Mouse (Mus musculus): ENCODE results near the gene Vps33b.

Vps33b gene

DNA sequence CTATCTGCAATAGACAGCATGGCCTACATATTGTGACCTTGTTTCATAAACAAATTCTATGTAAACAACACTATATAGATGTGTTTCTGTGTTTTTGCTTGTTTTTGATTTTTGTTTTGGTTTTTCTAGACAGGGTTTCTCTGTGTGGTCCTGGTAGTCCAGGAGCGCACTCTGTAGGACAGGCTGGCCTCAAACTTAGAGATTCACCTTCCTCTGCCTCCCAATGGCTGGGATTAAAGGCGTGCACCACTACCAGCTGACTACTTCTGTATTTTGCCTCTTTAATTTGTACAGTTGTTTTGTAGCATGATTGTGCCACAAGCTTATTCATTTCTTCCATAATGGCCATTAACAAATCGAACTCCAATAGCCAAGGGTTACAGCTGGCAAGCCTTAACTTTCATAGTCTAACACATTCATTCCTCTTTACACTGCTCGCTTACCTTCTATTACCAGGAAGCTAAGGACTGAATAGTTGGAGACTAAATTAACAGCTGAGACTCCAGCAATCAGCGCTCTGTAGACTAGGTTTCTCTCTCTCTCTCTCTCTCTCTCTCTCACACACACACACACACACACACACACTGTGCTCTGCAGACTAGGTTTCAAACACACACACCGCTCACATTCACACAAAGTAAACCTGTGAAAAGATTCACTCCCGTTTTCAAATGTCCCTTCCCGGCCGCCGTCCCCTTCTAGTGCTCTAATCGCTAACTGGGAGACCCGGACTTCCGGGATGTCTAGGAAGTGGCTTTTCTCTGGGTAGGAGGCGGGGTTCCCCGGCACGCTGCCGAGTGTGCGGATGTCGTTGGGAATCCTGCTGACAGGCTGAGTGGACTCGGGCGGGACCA, at the start of gene Vps33b:
Vps33b (plus strand) TSS at position 753 of the 854 bp plus-strand sequence.
- DNase-seq (ENCODE audit: inconsistent age in 2 of 2, low spot score in 1 of 2): peak; percentile 95 to 98

DNA sequence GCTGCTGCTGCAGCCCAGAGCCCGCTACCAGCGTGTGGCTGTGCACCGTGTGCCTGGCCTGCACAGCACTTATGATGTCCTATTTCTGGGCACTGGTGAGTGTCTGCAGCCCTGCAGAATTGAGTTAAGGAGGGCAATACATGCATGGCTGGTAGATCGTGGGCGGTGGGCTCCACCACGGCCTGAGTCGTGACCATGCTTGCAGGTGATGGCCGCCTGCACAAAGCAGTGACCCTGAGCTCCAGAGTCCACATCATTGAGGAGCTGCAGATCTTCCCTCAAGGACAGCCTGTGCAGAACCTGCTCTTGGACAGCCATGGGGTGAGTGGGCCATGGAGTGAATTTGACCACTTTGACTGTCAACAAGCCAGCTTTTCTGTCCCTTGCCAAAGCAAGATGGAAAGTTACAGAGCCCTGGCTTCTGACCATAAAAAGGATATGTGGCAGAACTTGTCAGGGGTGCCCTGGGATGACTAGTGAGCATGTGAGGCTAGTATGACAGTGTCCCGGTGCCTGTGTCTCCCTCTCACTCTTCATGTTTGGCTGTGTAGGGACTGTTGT, 49.1 kb upstream of the Vps33b start:
- peak; percentile 70 to 79 for DNase-seq (ENCODE audit: inconsistent age in 2 of 2, low spot score in 1 of 2)

DNA sequence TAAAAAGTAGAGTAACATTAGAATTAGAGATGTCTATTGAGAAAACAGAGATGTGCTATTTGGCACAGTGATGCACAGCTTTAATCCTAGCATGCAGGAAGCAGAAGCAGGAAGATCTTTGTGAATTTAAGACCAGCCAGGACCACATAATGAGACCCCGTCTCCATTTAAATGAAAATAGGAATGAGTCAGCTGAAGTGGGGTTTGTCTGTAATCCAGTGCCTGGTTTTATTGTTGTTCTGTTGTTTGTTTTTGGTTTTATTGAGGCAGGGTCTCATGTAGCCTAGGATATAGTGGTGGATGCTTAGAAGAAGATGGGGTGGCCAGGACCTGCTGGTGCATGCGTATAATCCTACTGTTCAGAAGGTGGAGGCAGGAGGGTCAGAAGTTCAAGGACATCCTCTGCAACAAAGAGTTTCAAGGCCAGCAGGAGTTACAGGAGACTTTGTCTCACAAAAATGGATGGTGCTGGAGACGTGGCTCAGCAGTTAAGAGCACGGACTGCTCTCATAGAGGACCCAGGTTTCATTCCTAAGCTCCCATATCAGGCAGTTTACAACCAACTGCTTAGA, 48.2 kb upstream of the Vps33b start:
- peak in 1 of 2 experiments; percentile 51 for DNase-seq (ENCODE audit: inconsistent age in 2 of 2, low spot score in 1 of 2)

DNA sequence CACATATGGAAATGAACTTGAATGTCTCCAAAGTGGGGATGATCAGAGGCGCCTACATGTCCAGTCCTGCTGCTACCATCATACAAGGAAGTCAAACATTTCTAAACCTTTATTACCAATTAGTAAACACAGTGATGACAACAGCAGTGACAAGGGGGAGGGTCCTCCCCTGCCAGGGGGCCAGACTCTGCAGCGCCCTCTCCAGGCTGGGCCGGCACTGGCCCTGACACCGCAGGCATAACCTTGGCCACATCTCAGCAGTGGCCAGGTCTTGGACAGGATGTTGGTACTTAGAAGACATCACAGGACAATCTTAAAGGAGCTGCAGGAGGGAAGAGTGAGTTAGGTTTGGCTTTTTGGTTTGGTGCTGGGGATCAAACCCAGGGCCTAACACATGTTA, 42.4 kb upstream of the Vps33b start:
- DNase-seq (ENCODE audit: inconsistent age in 2 of 2, low spot score in 1 of 2): peak in 1 of 2 experiments; percentile 46

DNA sequence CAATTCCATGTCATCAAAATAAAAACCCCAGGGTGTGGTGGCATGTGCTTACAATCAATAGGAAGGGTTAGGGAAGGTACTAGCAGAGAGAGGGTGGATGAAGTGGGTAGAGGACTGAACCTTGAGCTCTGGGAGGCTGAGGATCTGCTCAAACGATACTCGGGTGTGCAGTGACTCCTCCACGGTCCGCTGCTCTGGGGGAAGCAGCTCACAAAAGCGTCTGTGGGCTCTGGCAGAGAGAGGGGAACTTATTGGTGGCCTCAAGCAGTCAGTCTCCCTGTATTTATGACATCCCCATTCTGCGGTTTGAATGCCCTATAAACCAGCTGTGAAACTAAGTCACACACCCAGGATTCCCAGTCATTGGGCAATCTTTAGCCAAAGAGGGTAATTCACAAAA, 39.3 kb upstream of the Vps33b start:
- peak in 1 of 2 experiments; percentile 32 for DNase-seq (ENCODE audit: inconsistent age in 2 of 2, low spot score in 1 of 2)

DNA sequence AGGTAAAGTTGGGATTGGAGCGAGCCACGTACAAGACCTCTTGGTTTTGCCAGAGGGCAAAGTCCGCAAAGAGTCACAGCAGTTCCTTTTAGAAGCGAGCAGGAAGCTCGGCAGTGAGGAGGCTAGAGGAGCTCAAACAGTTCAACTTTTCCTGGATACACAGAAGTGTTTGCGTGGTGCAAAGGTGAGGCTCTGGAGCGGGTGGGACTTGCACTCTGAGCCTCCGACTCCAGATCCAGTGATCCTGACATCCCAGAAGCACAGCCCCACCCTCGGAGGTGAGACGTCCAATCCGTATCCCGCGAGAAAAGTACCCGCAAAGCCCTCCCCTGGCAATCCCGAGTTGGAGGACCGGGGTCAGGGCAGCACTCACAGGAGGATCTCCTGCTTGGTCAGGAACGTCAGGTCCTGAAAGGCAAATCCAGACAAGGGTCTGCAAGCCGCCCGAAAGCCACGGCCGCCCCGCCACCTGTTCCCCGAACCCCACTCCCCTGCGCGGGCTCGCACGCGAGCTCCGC, 37.4 kb upstream of the Vps33b start:
- no peak for DNase-seq (ENCODE audit: inconsistent age in 2 of 2, low spot score in 1 of 2)

DNA sequence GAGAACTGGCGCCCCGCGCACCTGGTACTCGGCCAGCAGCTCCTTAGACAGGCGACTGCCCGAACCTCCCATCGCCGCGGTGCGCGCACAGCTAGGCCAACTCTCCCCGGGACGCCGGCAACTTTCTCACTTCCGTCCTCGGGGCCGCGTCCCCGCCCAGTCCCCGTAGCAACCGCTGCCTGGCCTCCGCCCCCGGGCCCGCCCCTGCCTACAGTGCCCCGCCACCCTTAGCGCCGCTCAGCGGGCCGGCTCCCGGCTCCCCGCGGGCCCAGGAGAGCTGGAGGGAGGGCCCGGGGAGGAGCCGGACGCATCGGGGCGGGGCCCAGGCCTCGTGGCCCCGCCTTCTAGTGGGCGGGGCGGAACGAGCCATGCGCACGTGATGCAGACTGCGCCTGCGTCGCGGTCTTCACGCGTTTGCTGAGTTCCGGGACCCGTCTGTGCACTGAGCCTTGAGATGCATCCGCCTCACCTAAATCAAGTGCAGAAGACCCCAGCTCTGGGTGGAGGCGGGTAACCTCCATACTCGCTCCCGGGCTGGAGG, 36.9 kb upstream of the Vps33b start, which contains the start of the genes Cib1 and Gdpgp1:
Cib1 (minus strand) TSS at position 325 of the 541 bp plus-strand sequence.
Gdpgp1 (plus strand) TSS at position 377 of the 541 bp plus-strand sequence.
- DNase-seq (ENCODE audit: inconsistent age in 2 of 2, low spot score in 1 of 2): peak; percentile 99

DNA sequence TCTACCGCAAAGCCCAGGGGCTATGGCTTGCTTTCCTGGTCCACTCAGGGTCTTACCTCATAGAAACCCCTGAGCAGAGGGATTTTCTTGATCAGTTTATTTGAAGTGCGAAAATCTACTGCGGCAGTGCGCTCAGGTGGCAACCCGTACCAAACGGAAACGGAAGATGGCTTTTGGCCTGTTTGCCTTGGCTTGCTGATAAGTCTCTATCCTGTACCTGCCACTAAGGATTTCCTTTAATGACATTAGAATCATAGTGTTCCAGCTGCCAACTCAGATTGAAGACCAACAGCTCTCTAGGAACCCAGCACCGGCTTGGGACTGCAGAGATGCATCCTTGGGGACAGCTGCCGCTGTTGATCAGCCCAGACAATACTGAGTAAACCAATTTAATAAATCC, 35.6 kb upstream of the Vps33b start:
- no peak for DNase-seq (ENCODE audit: inconsistent age in 2 of 2, low spot score in 1 of 2)

DNA sequence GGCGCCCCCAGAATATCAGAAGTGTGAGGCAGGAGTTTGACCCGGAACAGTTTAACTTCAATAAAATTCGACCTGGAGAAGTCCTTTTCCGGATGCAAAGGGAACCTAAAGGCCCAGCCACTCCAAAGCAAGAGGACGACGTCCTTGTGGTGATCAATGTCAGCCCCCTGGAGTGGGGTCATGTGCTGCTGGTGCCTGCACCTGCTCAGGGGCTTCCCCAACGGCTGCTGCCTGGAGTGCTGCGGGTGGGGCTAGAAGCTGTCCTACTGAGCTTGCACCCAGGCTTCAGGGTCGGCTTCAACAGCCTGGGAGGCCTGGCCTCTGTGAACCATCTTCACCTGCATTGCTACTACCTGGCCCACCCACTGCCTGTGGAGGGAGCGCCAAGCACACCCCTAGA, 30.9 kb upstream of the Vps33b start:
- peak in 1 of 2 experiments; percentile 22 for DNase-seq (ENCODE audit: inconsistent age in 2 of 2, low spot score in 1 of 2)

DNA sequence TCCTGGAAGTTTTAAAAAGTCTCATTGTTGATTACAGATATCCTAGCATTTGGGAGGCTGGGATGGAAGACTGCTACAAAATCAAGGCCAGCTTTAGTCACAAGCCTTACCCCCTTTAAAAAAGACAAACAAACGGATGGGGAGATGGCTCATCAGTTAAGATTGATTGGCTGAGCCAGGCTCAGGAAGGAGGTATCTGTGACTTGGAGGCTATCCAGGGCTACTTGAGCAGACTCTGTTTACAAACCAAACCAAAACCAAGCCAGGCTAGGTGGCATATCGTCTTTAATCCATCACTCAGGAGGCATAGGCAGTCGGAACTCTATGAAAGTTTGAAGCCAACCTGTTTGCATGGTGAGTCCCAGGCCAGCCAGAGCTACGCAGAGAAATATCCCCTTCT, 27.8 kb upstream of the Vps33b start:
- peak in 1 of 2 experiments; percentile 62 for DNase-seq (ENCODE audit: inconsistent age in 2 of 2, low spot score in 1 of 2)

DNA sequence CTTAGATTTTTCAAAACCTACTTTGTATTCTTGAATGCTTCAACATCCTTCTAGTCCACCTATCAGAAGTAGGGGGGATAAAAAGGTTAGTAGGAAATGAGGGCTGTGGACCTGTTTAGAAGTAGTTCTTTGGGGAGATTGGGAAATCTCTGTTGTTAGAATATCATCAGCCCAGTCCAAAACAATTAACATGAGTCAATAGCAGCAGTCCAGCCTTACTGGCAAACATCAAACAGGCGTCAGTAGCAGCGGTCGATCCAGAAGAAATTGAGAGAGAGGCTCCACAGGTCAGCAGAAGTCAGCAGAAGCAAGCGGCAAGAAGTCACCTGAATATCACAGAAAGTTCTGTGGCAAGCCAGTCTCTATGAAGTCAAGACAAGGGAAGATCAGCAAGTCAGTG, 24.6 kb upstream of the Vps33b start:
- DNase-seq (ENCODE audit: inconsistent age in 2 of 2, low spot score in 1 of 2): no peak

DNA sequence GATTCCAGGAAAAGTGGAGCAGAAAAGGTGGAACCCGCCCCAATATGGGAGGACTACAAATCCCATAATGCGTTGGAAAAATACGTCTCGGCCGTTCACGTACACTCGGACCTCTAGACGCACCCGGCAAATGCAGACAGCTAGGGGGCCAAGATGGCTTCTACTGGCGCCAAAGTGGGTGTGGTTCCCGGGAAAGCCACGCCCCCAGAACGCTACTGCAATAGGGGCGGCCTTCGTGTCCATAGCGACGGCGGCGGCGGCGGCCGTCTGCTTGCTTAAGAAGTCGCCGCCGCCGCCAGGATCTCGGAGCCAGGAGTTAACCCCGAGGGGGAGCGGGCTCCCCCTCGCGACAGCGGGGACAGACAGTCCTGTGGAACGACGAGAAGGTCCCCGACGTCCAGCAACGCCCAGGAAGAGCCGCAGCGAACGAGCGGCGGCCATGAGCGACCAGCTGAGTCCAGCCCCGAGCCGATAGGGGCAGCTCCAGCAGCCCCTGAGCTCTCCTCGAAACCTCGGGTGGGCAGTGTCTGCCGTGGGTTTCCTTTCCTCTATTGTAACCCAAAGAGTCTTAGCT, 23.2 kb upstream of the Vps33b start, which contains the start of gene Ttll13:
Ttll13 (plus strand) TSS at position 229 of the 574 bp plus-strand sequence.
- DNase-seq (ENCODE audit: inconsistent age in 2 of 2, low spot score in 1 of 2): peak; percentile 99

DNA sequence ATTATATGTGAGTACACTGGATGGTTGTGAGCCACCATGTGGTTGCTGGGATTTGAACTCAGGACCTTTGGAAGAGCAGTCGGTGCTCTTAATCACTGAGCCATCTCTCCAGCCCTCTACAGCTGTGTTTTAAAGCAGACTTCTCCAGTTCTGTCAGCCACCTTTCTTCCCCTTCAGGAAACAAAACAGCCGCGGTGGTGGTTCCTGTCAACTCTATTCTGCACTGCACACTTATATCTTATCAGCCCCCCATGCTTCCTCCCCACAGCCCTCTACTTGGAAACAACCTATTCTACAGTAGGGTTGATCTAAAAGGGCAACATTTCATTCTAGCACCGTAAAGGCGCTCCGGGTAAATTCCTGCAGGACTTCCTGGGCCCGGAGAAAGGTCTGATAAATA, 22.6 kb upstream of the Vps33b start:
- peak in 1 of 2 experiments; percentile 46 for DNase-seq (ENCODE audit: inconsistent age in 2 of 2, low spot score in 1 of 2)

DNA sequence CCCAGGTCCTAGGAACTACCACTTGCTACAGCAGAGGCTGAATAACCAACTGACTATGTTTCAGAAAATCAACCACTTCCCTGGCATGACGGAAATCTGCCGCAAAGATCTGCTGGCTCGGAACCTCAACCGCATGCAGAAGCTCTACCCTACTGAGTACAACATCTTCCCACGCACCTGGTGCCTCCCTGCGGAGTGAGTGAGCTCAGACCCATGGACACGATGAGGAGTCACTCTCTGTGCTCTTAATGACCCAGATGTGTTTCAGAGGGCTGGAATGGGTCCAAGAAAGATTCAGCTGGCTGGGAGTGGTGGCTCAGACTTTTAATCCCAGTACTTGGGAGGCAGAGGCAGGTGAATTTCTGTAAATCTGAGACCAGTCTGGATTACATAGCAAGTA, 17.0 kb upstream of the Vps33b start:
- no peak for DNase-seq (ENCODE audit: inconsistent age in 2 of 2, low spot score in 1 of 2)

DNA sequence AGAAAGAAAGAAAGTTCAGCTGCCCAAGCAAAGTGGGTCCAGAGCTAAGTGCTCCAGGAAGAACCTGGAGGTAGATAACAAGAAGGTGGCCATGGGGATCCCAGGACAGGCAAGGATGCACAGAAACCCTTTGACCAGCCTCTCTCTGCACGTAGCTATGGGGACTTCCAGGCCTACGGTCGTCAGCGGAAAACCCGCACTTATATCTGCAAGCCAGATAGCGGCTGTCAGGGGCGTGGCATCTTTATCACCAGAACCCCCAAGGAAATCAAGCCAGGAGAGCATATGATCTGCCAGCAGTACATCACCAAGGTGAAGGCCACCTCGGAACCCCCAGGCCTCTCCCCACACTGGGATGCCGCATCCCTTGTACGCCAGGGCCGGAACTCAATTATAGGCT, 16.6 kb upstream of the Vps33b start:
- DNase-seq (ENCODE audit: inconsistent age in 2 of 2, low spot score in 1 of 2): no peak

DNA sequence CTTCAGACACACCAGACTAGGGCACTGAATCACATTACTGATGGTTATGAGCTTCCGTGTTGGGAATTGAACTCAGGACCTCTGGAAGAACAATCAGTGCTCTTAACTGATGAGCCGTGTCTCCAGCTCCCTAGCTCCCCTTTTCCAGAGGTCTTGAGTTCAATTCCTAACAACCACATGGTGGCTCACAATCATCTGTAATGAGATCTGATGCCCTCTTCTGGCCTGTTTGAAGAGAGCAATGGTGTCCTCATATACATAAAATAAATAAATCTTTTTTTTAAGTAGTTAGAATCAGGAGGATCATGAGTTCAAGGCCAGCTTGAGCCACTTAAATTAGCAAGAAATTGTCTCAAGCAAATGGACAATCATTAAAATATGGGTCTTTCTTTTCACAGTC, 13.5 kb upstream of the Vps33b start:
- DNase-seq (ENCODE audit: inconsistent age in 2 of 2, low spot score in 1 of 2): peak in 1 of 2 experiments; percentile 56

DNA sequence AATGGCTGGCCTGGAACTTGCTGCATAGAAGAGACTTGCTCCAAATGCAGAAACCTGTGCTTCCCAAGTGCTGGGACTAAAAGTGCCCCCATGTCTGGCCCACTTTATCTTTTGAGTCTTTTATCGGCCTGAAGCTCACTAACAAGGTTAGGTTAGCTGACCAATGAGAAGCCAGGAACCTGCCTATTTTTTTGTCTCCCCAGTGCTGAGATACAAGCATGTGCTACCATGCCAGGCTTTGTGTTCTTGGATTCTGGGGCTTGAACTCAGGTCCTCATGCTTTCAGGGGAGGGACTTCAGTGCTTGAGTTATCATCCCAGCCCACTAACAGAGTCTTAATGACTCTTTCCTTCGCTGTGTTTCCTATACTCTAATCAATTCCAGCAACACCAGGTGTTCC, 11.7 kb upstream of the Vps33b start:
- DNase-seq (ENCODE audit: inconsistent age in 2 of 2, low spot score in 1 of 2): no peak

DNA sequence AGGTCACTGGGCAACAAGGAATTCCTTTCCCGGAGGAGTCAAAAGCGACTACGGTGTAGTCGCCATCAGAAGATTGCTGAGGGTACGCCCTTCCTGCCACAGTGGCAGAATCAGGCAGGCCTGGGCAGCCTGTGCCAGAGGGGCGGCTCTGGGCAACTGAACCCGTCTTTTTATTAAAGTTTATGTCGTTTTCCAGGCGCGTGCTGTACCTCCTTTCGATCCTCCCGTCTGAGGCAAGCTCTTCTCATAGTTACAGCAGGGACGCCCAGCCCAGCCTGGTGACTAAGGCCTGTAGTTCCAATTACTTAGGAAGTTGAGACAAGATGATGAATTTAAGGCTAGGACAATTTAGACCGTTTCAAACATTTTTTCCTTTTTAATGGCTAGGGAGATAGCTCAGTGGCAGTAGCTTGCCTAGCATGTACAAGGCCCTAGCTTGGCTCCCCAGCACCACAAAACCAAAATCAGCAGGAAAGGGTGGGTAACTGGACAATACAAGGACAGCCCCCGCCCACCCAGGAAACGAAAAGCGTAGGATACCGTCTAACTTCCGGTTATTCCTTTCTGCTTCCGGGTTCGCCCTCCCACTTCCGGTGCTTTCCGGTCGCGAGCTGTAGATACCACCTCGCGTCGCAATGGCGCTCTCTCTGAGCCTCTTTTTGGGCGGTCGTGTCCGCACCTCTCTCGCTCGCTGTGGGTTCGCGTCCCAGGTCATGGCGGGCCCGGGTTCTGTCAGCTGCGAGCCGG, 8.7 kb upstream of the Vps33b start, which contains the start of gene Ngrn:
Ngrn (plus strand) TSS at position 591 of the 747 bp plus-strand sequence.
- peak; percentile 89 to 95 for DNase-seq (ENCODE audit: inconsistent age in 2 of 2, low spot score in 1 of 2)

DNA sequence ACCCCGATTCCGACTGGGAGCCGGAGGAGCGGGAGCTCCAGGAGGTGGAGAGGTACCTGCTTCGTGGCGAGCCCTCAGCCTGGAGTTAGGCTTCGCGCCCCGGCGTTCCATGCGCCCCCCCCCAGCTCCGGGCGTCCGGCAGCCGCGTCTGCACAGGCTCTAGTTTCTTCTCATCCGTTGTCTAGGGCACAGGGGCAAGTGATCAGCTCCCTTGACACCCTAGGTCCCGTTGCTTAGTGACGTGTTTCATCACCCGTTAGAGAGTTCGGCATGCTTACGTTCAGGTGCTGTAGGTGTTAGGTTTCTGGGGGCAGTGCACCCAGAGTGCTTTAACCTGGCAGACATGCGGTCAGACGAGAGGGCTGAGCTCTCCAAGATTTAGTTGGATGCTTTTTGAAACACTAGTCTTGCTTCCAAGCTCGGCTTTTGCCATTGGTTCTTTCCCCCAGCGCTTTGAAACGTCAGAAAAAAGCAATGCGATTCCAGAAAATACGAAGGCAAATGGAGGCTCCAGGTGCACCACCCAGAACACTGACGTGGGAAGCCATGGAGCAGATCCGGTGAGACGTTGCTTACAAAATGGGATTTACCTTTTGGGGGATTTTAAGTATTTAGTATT, 8.0 kb upstream of the Vps33b start:
- no peak for DNase-seq (ENCODE audit: inconsistent age in 2 of 2, low spot score in 1 of 2)

DNA sequence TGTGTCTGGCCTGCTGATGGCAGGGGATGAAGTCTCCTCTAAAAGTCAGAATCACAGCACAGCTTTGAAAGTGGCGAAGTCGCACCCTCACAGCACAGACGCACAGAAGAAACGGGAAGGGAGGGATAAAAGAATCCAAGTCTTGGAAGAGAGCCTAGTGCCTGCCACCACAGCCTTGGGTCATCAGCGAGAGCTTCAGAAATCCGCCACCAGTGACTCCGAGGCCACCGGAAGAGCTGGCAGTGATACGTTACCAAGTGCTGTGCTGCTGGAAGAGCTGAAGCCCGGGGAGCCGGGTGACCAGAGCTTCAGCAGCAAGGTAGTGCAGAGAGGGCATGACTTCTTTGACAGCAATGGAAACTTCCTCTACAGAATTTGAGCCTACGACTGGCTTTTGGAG, 4.8 kb upstream of the Vps33b start:
- DNase-seq (ENCODE audit: inconsistent age in 2 of 2, low spot score in 1 of 2): peak; percentile 47 to 84

Measured in adrenal gland, adult (tissue).